Mouse (Mus musculus) kidney, adult 10 weeks (tissue): ENCODE results near the gene Cluh. TPM values are rescaled to one million over a fixed set of nuclear protein-coding genes. Genes with fewer than 3 reads are reported as not detected.

Source experiments
- polyA plus RNA-seq: library from polyadenylated mRNA; stranded (reverse); fragments of 350-450 nt; fragmentation: Illumina TruSeq; extraction: RNeasy Lipid Tissue Mini Kit (QIAGEN cat#74804); gene quantifications from one replicate; pipeline ENCODE4 v1.2.3, GENCODE M21; 2014; ENCODE audit warnings: low read depth, low replicate concordance

Cluh gene
- polyA plus RNA-seq = 11.4 TPM

GRCm38 (mm10) chr11:74649095-74649646 lies at the start of gene Cluh:
Cluh (plus strand) TSS chr11:74649495.

GRCm38 (mm10) chr11:74610545-74611176 lies 38.6 kb upstream of the Cluh start, which contains the start of gene Rap1gap2:
Rap1gap2 (minus strand) TSS chr11:74610915.

GRCm38 (mm10) chr11:74619201-74619955 lies 29.9 kb upstream of the Cluh start, which contains the start of gene Ccdc92b:
Ccdc92b (plus strand) TSS chr11:74619605.

Other genes with a start within 250 kb of the Cluh start
- gene Rap1gap2, start 38.6 kb upstream of the Cluh start, polyA plus RNA-seq = 7.4 TPM
- gene Ccdc92b, start 29.9 kb upstream of the Cluh start, polyA plus RNA-seq = not detected
- 427 TPM for gene Pafah1b1, start 75.2 kb downstream of the Cluh start, polyA plus RNA-seq
- 29.5 TPM for gene Mettl16, start 121.3 kb downstream of the Cluh start, polyA plus RNA-seq
- 1.5 TPM for gene Mnt, start 181.4 kb downstream of the Cluh start, polyA plus RNA-seq
- 1.1 TPM for gene Sgsm2, start 247.6 kb downstream of the Cluh start, polyA plus RNA-seq
- gene Tsr1, start 248.6 kb downstream of the Cluh start, polyA plus RNA-seq = 21.5 TPM